Mouse (Mus musculus) brain, embryonic 14.5 days (tissue): ENCODE data around the gene Lilrb4a.

ENCODE experiments used
- CTCF ChIP-seq: fragments of 200-500 bp; IDR thresholded peaks from 2 replicates; pipeline ENCODE4 v1.5.1; 2012; ENCODE audit warnings: inconsistent platforms, mild to moderate bottlenecking, moderate library complexity, borderline replicate concordance; ENCODE audit not compliant: insufficient read depth, insufficient read length; ENCODE audit errors: extremely low read depth
- POLR2A ChIP-seq: fragments of 200-500 bp; IDR thresholded peaks from 2 replicates; pipeline ENCODE4 v1.6.1; 2012; ENCODE audit warnings: mild to moderate bottlenecking, inconsistent platforms, borderline replicate concordance; ENCODE audit not compliant: poor library complexity, insufficient read depth, insufficient read length, severe bottlenecking; ENCODE audit errors: extremely low read depth

- no peak for TF ChIP-seq CTCF
- TF ChIP-seq POLR2A: no peak
Measured at GRCm38 (mm10) chr10:51520021-51520420, 29.3 kb downstream of the Lilrb4a start.
